Mouse (Mus musculus): ENCODE measurements around the gene Ptpn5.
A peak's percentile ranks its signal among the peaks of the same experiment; 100 is the strongest.

The Ptpn5 gene

GRCm38 (mm10) chr7:47056273-47056672 is 77.2 kb downstream of the Ptpn5 start:
- DNase-seq (ENCODE audit: low spot score) = no peak

GRCm38 (mm10) chr7:47055744-47056143 is 77.7 kb downstream of the Ptpn5 start:
- DNase-seq (ENCODE audit: low spot score) = no peak

- DNase-seq (ENCODE audit: low spot score) = no peak
Measured at GRCm38 (mm10) chr7:47054666-47055065, 78.8 kb downstream of the Ptpn5 start.

GRCm38 (mm10) chr7:47053287-47053686 is 80.2 kb downstream of the Ptpn5 start:
- no peak for DNase-seq (ENCODE audit: low spot score)

- DNase-seq (ENCODE audit: low spot score) = no peak
Measured at GRCm38 (mm10) chr7:47052276-47052675, 81.2 kb downstream of the Ptpn5 start.

- no peak for DNase-seq (ENCODE audit: low spot score)
Measured at GRCm38 (mm10) chr7:47051404-47052151, 81.9 kb downstream of the Ptpn5 start.

- DNase-seq (ENCODE audit: low spot score) = no peak
Measured at GRCm38 (mm10) chr7:47050766-47051165, 82.7 kb downstream of the Ptpn5 start.

- DNase-seq (ENCODE audit: low spot score) = peak; percentile 9
Measured at GRCm38 (mm10) chr7:47050366-47050765, 83.1 kb downstream of the Ptpn5 start, which contains the start of gene Tmem86a. Gene Tmem86a (plus strand): TSS chr7:47050601.

- DNase-seq (ENCODE audit: low spot score) = no peak
Measured at GRCm38 (mm10) chr7:47042823-47043490, 90.5 kb downstream of the Ptpn5 start.

GRCm38 (mm10) chr7:47042121-47042520 is 91.4 kb downstream of the Ptpn5 start:
- DNase-seq (ENCODE audit: low spot score) = no peak

GRCm38 (mm10) chr7:47041706-47042105 is 91.8 kb downstream of the Ptpn5 start:
- DNase-seq (ENCODE audit: low spot score) = no peak

GRCm38 (mm10) chr7:47035426-47035825 is 98.1 kb downstream of the Ptpn5 start:
- no peak for DNase-seq (ENCODE audit: low spot score)

GRCm38 (mm10) chr7:47034785-47035384 is 98.6 kb downstream of the Ptpn5 start:
- no peak for DNase-seq (ENCODE audit: low spot score)

GRCm38 (mm10) chr7:47031371-47031770 is 102.1 kb downstream of the Ptpn5 start:
- no peak for DNase-seq (ENCODE audit: low spot score)

GRCm38 (mm10) chr7:47030517-47031193 is 102.8 kb downstream of the Ptpn5 start:
- DNase-seq (ENCODE audit: low spot score) = no peak

All from MN1 (cell line).